Mouse (Mus musculus) embryonic fibroblast, embryonic 13.5 days (primary cell): ENCODE data around the gene Fhl2.

Experiments
- CTCF ChIP-seq: IDR thresholded peaks from 2 replicates; pipeline ENCODE4 v1.5.1; 2011; ENCODE audit warnings: mild to moderate bottlenecking, control low read depth, low read length, moderate library complexity, borderline replicate concordance; ENCODE audit not compliant: insufficient read depth
- POLR2A ChIP-seq: IDR thresholded peaks from 2 replicates; pipeline ENCODE4 v1.6.1; 2011; ENCODE audit warnings: low read depth, mild to moderate bottlenecking, control low read depth, low read length, moderate library complexity

DNA sequence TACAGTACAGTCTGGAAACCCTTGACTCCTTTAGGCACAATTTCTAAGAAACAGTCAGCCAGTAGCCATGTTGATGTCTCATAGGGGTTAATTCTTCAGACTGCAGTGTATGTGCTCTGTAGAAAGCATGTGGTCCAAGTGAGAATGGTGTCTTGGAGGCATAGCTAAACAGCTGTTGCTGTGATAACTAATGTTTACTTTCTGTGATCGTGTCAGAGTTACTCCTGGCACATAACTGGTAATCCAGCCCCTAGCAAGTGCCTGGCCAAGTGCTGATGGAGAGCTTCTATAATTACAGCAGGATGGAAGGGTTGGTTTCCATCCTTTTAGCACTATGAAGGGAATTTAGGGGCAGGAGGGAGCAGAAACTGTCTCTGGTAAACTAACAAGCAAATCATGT is 14.5 kb upstream of the Fhl2 start:
- TF ChIP-seq CTCF (no peak), POLR2A (no peak)
